Mouse (Mus musculus): ENCODE measurements around the gene Aff1.

- TF ChIP-seq CTCF (IDR thresholded peaks at IDR 0.05; ENCODE audit: low read depth, low read length) = peak; percentile 95
- no peak for TF ChIP-seq POLR2AphosphoS5 (IDR thresholded peaks at IDR 0.05; ENCODE audit: insufficient replicate concordance, low read depth, low read length)
- TF ChIP-seq GATA1 (IDR thresholded peaks at IDR 0.05; ENCODE audit: borderline replicate concordance, low read length) = no peak
- TF ChIP-seq GATA2 (IDR thresholded peaks at IDR 0.05; ENCODE audit: borderline replicate concordance, low read depth, low read length) = no peak
These were observed 125.6 kb downstream of the Aff1 start for GRCm38 (mm10) chr5:103817754-103818153.
